Mouse (Mus musculus): Measurements from ENCODE around the gene Prkca.

GRCm38 (mm10) chr11:108057138-108057537 lies 286.6 kb downstream of the Prkca start:
- TF ChIP-seq CTCF (IDR thresholded peaks at IDR 0.05; ENCODE audit: control insufficient read depth, insufficient read depth, insufficient read length) (no peak), FOSL1 (IDR thresholded peaks at IDR 0.05; ENCODE audit: insufficient read depth, low read length, poor library complexity, severe bottlenecking) (no peak), MYOG (IDR thresholded peaks at IDR 0.05; ENCODE audit: control insufficient read depth, extremely low read depth, insufficient read length) (no peak)
